Mouse (Mus musculus) ES-E14 (cell line): Measurements from ENCODE around the gene Carmil2.

Source experiments
- CHD2 ChIP-seq: IDR thresholded peaks from 2 replicates; pipeline ENCODE4 v1.6.1; 2014; ENCODE audit warnings: mild to moderate bottlenecking, low read depth, low read length, inconsistent platforms
- HCFC1 ChIP-seq: IDR thresholded peaks from 2 replicates; pipeline ENCODE4 v1.6.1; 2012; ENCODE audit warnings: low read length, inconsistent platforms, borderline replicate concordance; ENCODE audit not compliant: insufficient read depth
- MAFK ChIP-seq: IDR thresholded peaks from 2 replicates; pipeline ENCODE4 v1.6.1; 2014; ENCODE audit warnings: mild to moderate bottlenecking, low read depth, low read length, inconsistent platforms; ENCODE audit not compliant: insufficient read depth
- ZNF384 ChIP-seq: IDR thresholded peaks from 2 replicates; pipeline ENCODE4 v1.6.1; 2012; ENCODE audit warnings: low read depth, low read length, inconsistent platforms

GRCm38 (mm10) chr8:105702001-105702401, 15.9 kb downstream of the Carmil2 start:
- TF ChIP-seq HCFC1 (no peak), MAFK (no peak), CHD2 (no peak), ZNF384 (no peak)
